Mouse (Mus musculus) monocyte, adult 5-6 weeks (primary cell): Measurements from ENCODE around the gene Krt24. TPM values are rescaled to one million over a fixed set of nuclear protein-coding genes. Genes with fewer than 3 reads are reported as not detected.

ENCODE experiments used
- total RNA-seq: library from RNA; stranded (forward); fragments of 200-1000, 200-491, 200-594 nt; gene quantifications from 3 replicates; pipeline ENCODE4 v1.2.3, GENCODE M21; 2017

Gene Krt24
- total RNA-seq, 1 experiment from 2014 or later: not detected

Other genes with a start within 250 kb of the Krt24 start
- 0.43 to 5.5 TPM (median 1.2 TPM) in 3 replicates for gene Igfbp4, start 244.0 kb downstream of the Krt24 start, total RNA-seq
- gene Tns4, start 196.0 kb downstream of the Krt24 start, total RNA-seq: 4.1 to 6.4 TPM (median 4.2 TPM) in 3 replicates
- gene Ccr7, start 130.2 kb downstream of the Krt24 start, total RNA-seq: 13.3 to 31.2 TPM (median 29.2 TPM) in 3 replicates
- gene Smarce1, start 54.2 kb downstream of the Krt24 start, total RNA-seq: 270 to 349 TPM (median 329 TPM) in 3 replicates
- 0.64 to 3.8 TPM (median 1.7 TPM) in 3 replicates for gene Krt222, start 41.2 kb downstream of the Krt24 start, total RNA-seq
- gene Krt25, start 37.7 kb upstream of the Krt24 start, total RNA-seq: not detected in 3 replicates
- not detected in 3 replicates for gene Krt26, start 52.7 kb upstream of the Krt24 start, total RNA-seq
- gene Krt27, start 65.8 kb upstream of the Krt24 start, total RNA-seq: not detected in 3 replicates
- not detected in 3 replicates for gene Krt28, start 89.6 kb upstream of the Krt24 start, total RNA-seq
- gene Krt10, start 104.1 kb upstream of the Krt24 start, total RNA-seq: 0.29 to 3.1 TPM (median 1.6 TPM) in 3 replicates
- not detected in 3 replicates for gene Krt12, start 137.0 kb upstream of the Krt24 start, total RNA-seq
- gene Krt20, start 152.9 kb upstream of the Krt24 start, total RNA-seq: not detected in 3 replicates
- not detected in 3 replicates for gene Krt23, start 207.9 kb upstream of the Krt24 start, total RNA-seq
- gene Krt39, start 236.1 kb upstream of the Krt24 start, total RNA-seq: not detected in 3 replicates